8 mouse cellular contexts compared by ENCODE assay signal in the genomic region with DNA sequence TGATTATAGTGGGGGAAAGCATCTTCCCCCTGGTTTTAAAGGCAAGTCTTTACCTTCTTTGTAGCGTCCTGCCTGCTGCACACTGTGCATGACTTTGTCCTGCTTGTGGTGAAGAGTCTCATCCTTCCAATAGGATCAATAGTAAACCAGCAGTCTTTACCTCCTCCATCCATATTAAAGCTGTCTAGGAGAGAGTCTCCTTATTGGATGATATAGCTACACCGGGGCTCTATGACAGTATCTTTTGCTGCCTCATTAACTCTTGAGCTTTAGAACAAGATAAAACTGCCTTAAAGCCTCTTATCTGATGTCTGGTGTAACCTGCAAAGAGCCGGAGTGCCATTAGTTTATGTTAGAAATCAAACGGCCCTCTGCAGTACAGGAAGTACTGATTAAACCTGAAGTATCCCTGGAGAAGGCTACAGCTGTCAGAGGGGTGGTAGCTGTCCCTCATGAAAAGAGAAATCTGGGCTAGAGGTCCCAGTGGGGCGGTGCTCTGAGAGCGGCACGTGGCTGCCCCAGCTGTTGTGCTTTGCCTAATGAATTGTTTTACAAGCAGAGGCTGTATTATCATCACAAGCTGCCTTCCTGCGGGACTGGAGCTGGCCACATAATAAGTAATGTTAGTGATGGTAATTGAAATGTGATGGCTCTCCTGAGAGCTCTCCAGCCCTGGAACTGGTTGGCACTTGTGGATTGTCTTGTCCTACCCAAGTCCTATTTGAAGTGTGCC. TPM values are rescaled to one million over a fixed set of nuclear protein-coding genes. Genes with fewer than 3 reads are reported as not detected.
DNase-seq lines count a peak whose midpoint lies in the region; ATAC-seq and TF ChIP-seq lines count a peak whose summit lies in the region.

No protein-coding gene starts in this region.

- DNase-seq in gastrocnemius, adult 2 months, result peak; percentile 33
- DNase-seq in gastrocnemius, adult 18-20 months (ENCODE audit: low spot score), result no peak
- peak; percentile 87 for DNase-seq in midbrain, embryonic 11.5 days (ENCODE audit: low spot score, missing footprints)
- no peak for DNase-seq in thymus, postnatal 10 days (ENCODE audit: low spot score in 2 of 2)
- no peak for DNase-seq in cerebellum, postnatal 25 days
- no peak for DNase-seq in adrenal gland, postnatal 36 days

- peak; percentile 13; the same call in 1 of the 2 replicates for ATAC-seq in forebrain, embryonic 15.5 days (replicated peaks)
- ATAC-seq in intestine, embryonic 16.5 days, result peak; percentile 64
- ATAC-seq in midbrain, embryonic 11.5 days (ENCODE audit: low FRiP score), result peak; percentile 78

- no peak overlapping the region for H3K4me2 ChIP-seq in forebrain, embryonic 15.5 days (replicated peaks)
- no peak overlapping the region for H3K4me2 ChIP-seq in intestine, embryonic 16.5 days (ENCODE audit: low read depth, low read length)
- no peak overlapping the region for H3K4me2 ChIP-seq in midbrain, embryonic 11.5 days

- TF ChIP-seq CTCF in gastrocnemius, adult 2 months (IDR thresholded peaks at IDR 0.05), result no peak

- peaks cover 6% of the 10 kb centered on the region for H3K4me1 ChIP-seq in forebrain, embryonic 15.5 days
- H3K4me1 ChIP-seq in intestine, embryonic 16.5 days (ENCODE audit: control insufficient read depth, insufficient read depth, low read length), result peaks cover 18% of the 10 kb centered on the region
- peaks cover 6% of the 10 kb centered on the region; the same call in 1 of the 2 replicates for H3K4me1 ChIP-seq in midbrain, embryonic 11.5 days (ENCODE audit: control insufficient read depth, insufficient read depth, low read length)

- no peak overlapping the region for H3K27ac ChIP-seq in gastrocnemius, adult 2 months
- H3K27ac ChIP-seq in forebrain, embryonic 15.5 days (replicated peaks), result 0 out of 2 replicates have a peak overlapping the region, but pooled peaks have one; percentile 35
- no peak overlapping the region for H3K27ac ChIP-seq in intestine, embryonic 16.5 days (ENCODE audit: low read length)
- no peak overlapping the region for H3K27ac ChIP-seq in midbrain, embryonic 11.5 days (ENCODE audit: low read depth, low read length)

- no peaks in the 10 kb centered on the region for H3K36me3 ChIP-seq in forebrain, embryonic 15.5 days
- H3K36me3 ChIP-seq in intestine, embryonic 16.5 days (ENCODE audit: control insufficient read depth, insufficient read depth, low read length), result no peaks in the 10 kb centered on the region
- no peaks in the 10 kb centered on the region for H3K36me3 ChIP-seq in midbrain, embryonic 11.5 days (ENCODE audit: control insufficient read depth, insufficient read depth, low read length)

- H3K9me3 ChIP-seq in forebrain, embryonic 15.5 days, result no peaks in the 10 kb centered on the region
- H3K9me3 ChIP-seq in intestine, embryonic 16.5 days (ENCODE audit: control insufficient read depth, low read length), result no peaks in the 10 kb centered on the region
- H3K9me3 ChIP-seq in midbrain, embryonic 11.5 days (ENCODE audit: control insufficient read depth, low read length), result no peaks in the 10 kb centered on the region

- 27% methylated on average over 8 of the region's 8 CpGs for WGBS in forebrain, embryonic 15.5 days
- 15% methylated on average over 8 of the region's 8 CpGs for WGBS in intestine, embryonic 16.5 days
- WGBS in midbrain, embryonic 11.5 days, result 47% methylated on average over 8 of the region's 8 CpGs

- H3K4me3 ChIP-seq in gastrocnemius, adult 2 months, result no peak overlapping the region
- H3K4me3 ChIP-seq in forebrain, embryonic 15.5 days, result no peak overlapping the region
- no peak overlapping the region for H3K4me3 ChIP-seq in intestine, embryonic 16.5 days (ENCODE audit: low read length)
- H3K4me3 ChIP-seq in midbrain, embryonic 11.5 days (ENCODE audit: low read depth, low read length), result no peak overlapping the region

- H3K27me3 ChIP-seq in forebrain, embryonic 15.5 days, result no peaks in the 10 kb centered on the region
- no peaks in the 10 kb centered on the region for H3K27me3 ChIP-seq in intestine, embryonic 16.5 days (replicated peaks; ENCODE audit: control insufficient read depth, insufficient read depth, low read length)
- H3K27me3 ChIP-seq in midbrain, embryonic 11.5 days (ENCODE audit: control insufficient read depth, insufficient read depth, low read length), result 0 out of 2 replicates have a peak, but pooled peaks cover 3% of the 10 kb centered on the region

- intact Hi-C loops in gastrocnemius, adult 2 months (cut with DNase I), result no loop called here

- H3K9ac ChIP-seq in forebrain, embryonic 15.5 days (replicated peaks), result no peak overlapping the region
- no peak overlapping the region for H3K9ac ChIP-seq in intestine, embryonic 16.5 days (ENCODE audit: low read depth, low read length)
- H3K9ac ChIP-seq in midbrain, embryonic 11.5 days (ENCODE audit: low read length), result no peak overlapping the region

RNA-seq across cellular contexts. Expression of a gene that starts 36.3 kb away (rescaled TPM):
- 10 to 100 TPM in 1 of 2 experiments, 1 to 10 TPM in 1; 10.0 to 10.7 TPM for total RNA-seq in gastrocnemius, adult 2 months (2021)
- total RNA-seq in gastrocnemius, adult 18-20 months (2021), result 1 to 10 TPM; 7.4 to 9.2 TPM
- polyA plus RNA-seq in forebrain, embryonic 15.5 days (2015; fragmentation: Nextera tagmentation; extraction: Ambion mirVana), result 39.1 and 39.3 TPM in 2 replicates
- polyA plus RNA-seq in intestine, embryonic 16.5 days (2015; fragmentation: Nextera tagmentation; extraction: Ambion mirVana), result 13.9 and 14.7 TPM in 2 replicates
- polyA plus RNA-seq in midbrain, embryonic 11.5 days (2014; fragmentation: Nextera tagmentation; extraction: Ambion mirVana), result 42.2 and 45.7 TPM in 2 replicates
- total RNA-seq in adrenal gland, postnatal 36 days (2021), result 10 to 100 TPM; 13.7 to 15.6 TPM

RNA-seq across cellular contexts. Expression of a gene that starts 36.7 kb away (rescaled TPM):
- 100 to 1,000 TPM in 1 of 2 experiments, 10 to 100 TPM in 1; 93.1 to 128 TPM for total RNA-seq in gastrocnemius, adult 2 months (2021)
- 100 to 1,000 TPM; 117 to 121 TPM for total RNA-seq in gastrocnemius, adult 18-20 months (2021)
- 29.9 and 34.6 TPM in 2 replicates for polyA plus RNA-seq in forebrain, embryonic 15.5 days (2015; fragmentation: Nextera tagmentation; extraction: Ambion mirVana)
- polyA plus RNA-seq in intestine, embryonic 16.5 days (2015; fragmentation: Nextera tagmentation; extraction: Ambion mirVana), result 34.9 and 36.5 TPM in 2 replicates
- 25.5 and 26.9 TPM in 2 replicates for polyA plus RNA-seq in midbrain, embryonic 11.5 days (2014; fragmentation: Nextera tagmentation; extraction: Ambion mirVana)
- total RNA-seq in adrenal gland, postnatal 36 days (2021), result 100 to 1,000 TPM; 178 to 227 TPM

Comparison
In these comparisons a context has a peak if more than half of its experiments do, and no peak if none do; other contexts are left out.
1. DNase-seq: peak in gastrocnemius, adult 2 months (single experiment) and midbrain, embryonic 11.5 days (single experiment); none in gastrocnemius, adult 18-20 months (single experiment), thymus, postnatal 10 days (0 of 2), cerebellum, postnatal 25 days (0 of 2) and adrenal gland, postnatal 36 days (0 of 2).
2. ATAC-seq: peak in every context shown above with its lines; median percentile 78 in midbrain, embryonic 11.5 days; 64 in intestine, embryonic 16.5 days; 13 in forebrain, embryonic 15.5 days.